Mouse (Mus musculus): ENCODE measurements around the gene Brd1.

Gene Brd1

DNA sequence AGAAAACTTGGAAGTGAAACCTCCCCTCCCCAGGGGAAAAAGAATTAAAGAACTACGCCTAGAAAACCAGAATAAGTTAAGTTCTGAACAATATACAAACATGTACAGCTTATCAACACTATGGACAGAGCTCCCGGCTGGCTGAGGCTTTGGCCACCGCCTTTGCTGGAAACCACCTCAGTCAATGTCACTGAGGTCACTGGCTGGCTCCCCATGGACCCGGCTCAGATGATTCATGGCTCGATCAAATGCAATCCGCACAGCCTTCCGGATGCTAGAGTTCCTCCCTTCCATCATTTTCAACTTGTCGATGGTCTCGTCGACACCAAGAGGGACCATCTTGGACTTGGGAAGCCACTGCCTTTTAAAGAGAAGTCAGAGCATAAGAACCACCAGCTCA lies 45.9 kb downstream of the Brd1 start:
- DNase-seq (ENCODE audit: low read depth, low spot score): no peak

GRCm38 (mm10) chr15:88686725-88687124 lies 47.3 kb downstream of the Brd1 start:
- no peak for DNase-seq (ENCODE audit: low read depth, low spot score)

GRCm38 (mm10) chr15:88684039-88684438 lies 50.0 kb downstream of the Brd1 start:
- DNase-seq (ENCODE audit: low read depth, low spot score): no peak

- peak; percentile 29 for DNase-seq (ENCODE audit: low read depth, low spot score)
Measured at GRCm38 (mm10) chr15:88680931-88681330, 53.1 kb downstream of the Brd1 start.

DNA sequence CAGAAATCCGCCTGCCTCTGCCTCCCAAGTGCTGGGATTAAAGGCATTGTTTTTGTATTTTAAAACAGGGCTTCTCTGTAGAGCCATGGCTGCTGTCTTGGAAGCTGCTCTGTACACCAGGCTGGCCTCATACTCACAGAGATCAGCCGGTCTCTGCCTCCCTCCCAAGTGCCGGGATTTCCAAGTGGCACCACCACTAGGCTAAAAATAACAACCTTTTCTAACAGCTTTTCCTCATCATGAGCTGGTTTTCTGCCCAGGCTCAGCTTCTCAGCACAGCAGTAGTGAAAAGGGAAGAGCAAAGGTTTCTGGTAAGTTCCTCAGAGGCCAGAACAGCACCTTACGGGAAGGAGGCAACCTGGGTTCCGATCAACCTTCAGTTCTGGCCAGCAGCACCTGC lies 56.5 kb downstream of the Brd1 start:
- DNase-seq (ENCODE audit: low read depth, low spot score): no peak

DNA sequence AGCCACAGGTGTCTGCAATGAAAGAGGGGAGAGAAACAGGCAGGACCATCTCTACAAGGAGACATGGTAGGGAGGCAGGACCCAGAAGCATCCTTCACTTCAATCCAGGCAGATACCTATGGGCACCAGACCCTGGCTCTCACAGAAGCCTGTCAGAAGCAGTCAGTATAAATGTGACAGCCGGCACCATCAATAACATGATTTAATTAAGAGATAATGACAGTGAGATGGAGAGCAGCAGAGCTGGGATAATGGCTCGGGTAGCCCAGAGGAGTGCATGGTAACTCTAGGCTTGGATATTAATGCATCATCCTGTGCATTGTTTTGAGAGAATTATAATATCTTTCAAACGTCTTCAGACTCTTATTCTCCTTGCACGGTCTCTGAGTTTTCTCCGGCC lies 58.0 kb downstream of the Brd1 start:
- no peak for DNase-seq (ENCODE audit: low read depth, low spot score)

- DNase-seq (ENCODE audit: low read depth, low spot score): no peak
Measured at GRCm38 (mm10) chr15:88668693-88669092, 65.3 kb downstream of the Brd1 start.

- DNase-seq (ENCODE audit: low read depth, low spot score): no peak
Measured at GRCm38 (mm10) chr15:88667653-88668052, 66.4 kb downstream of the Brd1 start.

DNA sequence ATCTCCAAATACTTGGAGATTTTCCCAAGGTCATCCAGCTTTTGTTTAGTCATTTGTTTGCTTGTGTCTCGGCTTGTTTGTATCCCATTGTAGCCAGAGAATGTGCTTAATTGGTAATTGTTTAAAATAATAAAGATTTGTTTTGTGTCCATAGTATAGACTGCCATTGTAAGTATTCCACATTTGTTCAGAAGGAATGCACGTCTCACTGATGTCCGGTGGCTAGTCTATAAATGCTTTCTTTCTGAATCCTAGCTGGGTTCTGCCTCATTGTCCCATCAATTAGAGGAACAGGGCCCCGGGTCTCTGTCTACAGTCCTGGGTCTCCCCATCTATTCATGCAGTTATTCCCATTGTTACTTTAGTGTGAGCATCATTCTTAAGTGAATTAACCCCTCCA lies 68.2 kb downstream of the Brd1 start:
- DNase-seq (ENCODE audit: low read depth, low spot score): no peak

DNA sequence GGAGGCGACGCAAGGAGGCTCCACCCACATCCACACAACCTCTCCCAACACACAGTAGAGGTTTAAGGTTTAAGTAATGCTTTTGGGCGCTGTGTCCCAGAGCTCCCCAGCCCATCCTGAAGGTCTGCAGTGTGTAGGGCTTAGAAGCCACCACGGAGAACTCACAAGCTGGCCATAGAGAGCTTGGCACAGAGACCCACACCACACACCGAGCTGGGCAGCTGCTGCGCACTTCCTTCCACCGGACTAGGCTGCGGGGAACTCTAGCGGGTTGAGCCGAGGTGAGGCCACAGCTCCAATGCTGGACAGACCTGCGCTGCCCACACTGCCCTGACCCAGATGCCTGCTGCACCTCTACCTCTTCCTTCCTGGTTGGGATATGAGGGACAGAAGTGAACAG lies 71.0 kb downstream of the Brd1 start:
- DNase-seq (ENCODE audit: low read depth, low spot score): no peak

DNA sequence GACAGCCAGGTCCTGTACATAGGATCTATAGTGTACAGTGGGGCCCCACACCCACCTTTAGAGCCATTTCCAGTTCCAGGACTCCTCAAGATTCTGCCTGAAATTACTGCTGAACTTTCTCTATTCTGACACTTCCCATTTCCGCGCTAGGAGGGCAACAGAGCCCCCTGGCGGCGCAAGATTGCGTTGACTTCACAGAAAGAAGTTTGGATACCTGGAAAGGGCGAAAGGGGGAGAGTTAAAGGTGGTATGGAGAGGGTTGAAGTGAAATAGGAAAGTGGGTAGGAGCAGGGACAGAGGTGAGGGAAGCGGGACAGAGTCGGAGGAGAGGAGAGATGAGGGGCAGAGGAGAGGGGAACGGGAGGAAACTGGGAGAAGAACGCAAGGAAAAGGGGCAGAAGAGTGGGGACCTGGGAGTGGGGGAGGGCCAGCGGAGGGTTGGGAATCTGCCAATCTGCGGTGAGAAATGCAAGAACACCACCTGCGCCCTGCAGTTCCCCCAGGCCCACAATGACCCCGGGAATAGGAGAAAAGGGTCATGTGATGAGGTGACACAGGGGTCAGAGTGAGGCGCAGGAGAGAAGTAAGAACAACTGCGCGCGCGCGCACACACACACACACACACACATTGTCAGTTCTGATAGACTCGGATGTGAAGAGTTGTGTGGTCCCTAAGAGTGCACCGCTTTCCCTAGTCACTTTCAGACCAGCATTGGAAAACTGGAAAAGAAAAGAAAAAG lies 71.8 kb downstream of the Brd1 start:
- peak; percentile 56 for DNase-seq (ENCODE audit: low read depth, low spot score)

- no peak for DNase-seq (ENCODE audit: low read depth, low spot score)
Measured at GRCm38 (mm10) chr15:88661654-88662053, 72.4 kb downstream of the Brd1 start.

DNA sequence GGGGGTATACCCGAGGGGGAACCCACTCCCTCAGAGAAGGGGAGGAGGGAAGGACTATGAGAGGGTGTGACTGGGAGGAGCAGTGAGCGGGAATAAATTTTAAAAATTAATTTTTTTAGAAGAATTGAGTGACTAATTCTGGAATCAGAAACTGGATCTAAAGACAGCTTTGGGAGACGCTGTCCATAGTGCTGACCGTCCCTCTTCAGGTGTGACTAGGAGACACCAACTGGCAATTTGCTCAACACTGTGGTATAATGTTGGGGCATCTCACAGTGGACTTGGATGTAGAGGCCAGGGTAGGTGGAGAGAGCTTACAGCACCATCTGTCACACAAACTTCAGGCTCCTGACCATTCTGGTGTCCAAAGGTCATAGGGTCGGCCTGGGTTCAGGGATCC lies 82.0 kb downstream of the Brd1 start:
- peak; percentile 49 for DNase-seq (ENCODE audit: low read depth, low spot score)

DNA sequence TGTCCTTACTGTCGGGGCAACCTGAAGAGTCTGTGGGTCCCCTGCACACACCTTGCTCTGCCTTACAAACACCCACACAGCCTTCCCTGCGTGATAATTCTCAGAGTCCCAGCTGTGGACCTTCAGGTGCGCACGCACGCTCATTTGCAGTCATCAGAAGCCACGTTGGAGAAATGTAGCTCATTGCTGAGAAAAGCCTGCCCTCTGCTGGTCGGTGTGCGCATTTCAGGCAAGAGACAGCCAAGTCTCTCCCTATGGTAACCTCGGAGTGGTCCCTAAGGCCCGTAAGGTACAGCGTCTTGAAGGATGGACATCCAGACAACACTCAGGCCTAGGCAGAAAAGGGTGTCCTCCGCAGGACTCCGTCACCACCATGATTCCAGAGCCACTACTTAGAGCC lies 83.0 kb downstream of the Brd1 start:
- peak; percentile 65 for DNase-seq (ENCODE audit: low read depth, low spot score)

Measured in 3T3-L1 (cell line).